In genomic region chr13:93550311-93550710, GRCm38 (mm10) we compare ENCODE assay signal across 18 mouse cellular contexts. TPM values are rescaled to one million over a fixed set of nuclear protein-coding genes. Genes with fewer than 3 reads are reported as not detected.
DNase-seq lines count a peak whose midpoint lies in the region; ATAC-seq and TF ChIP-seq lines count a peak whose summit lies in the region.
"Had no signal": no experiment of that assay in that cellular context is flagged by ENCODE, and none has a peak within 500 bp of the region (broad histone marks: within the 10 kb centered on the region; RNA-seq: fewer than 3 reads in every experiment).

No protein-coding gene starts in this region.

- H3K9ac ChIP-seq in heart, embryonic 11.5 days (ENCODE audit: low read depth, low read length), result no peak overlapping the region
- H3K9ac ChIP-seq: forebrain, embryonic 15.5 days; hindbrain, embryonic 15.5 days; liver, postnatal 0 days; midbrain, embryonic 15.5 days had no signal

- no peak for TF ChIP-seq CTCF in brain, embryonic 14.5 days (IDR thresholded peaks at IDR 0.05; ENCODE audit: borderline replicate concordance, extremely low read depth, insufficient read depth, insufficient read length)

- H3K27ac ChIP-seq in heart, embryonic 11.5 days (ENCODE audit: low read depth, low read length), result no peak overlapping the region
- H3K27ac ChIP-seq: forebrain, embryonic 15.5 days; heart, adult 2 months; hindbrain, embryonic 15.5 days; left cerebral cortex, adult 2 months; midbrain, embryonic 15.5 days had no signal

- no peaks in the 10 kb centered on the region for H3K27me3 ChIP-seq in heart, embryonic 11.5 days (ENCODE audit: control insufficient read depth, insufficient read depth, low read length)
- H3K27me3 ChIP-seq: forebrain, embryonic 15.5 days; hindbrain, embryonic 15.5 days; midbrain, embryonic 15.5 days had no signal

- H3K9me3 ChIP-seq in heart, embryonic 11.5 days (replicated peaks; ENCODE audit: control insufficient read depth, low read length), result no peaks in the 10 kb centered on the region
- H3K9me3 ChIP-seq: forebrain, embryonic 15.5 days; hindbrain, embryonic 15.5 days; midbrain, embryonic 15.5 days had no signal

- H3K4me2 ChIP-seq in heart, embryonic 11.5 days, result no peak overlapping the region
- H3K4me2 ChIP-seq: forebrain, embryonic 15.5 days; hindbrain, embryonic 15.5 days; midbrain, embryonic 15.5 days had no signal

- no peak for TF ChIP-seq POLR2A in brain, embryonic 14.5 days (IDR thresholded peaks at IDR 0.05; ENCODE audit: borderline replicate concordance, extremely low read depth, insufficient read depth, insufficient read length, poor library complexity, severe bottlenecking)

- WGBS in heart, embryonic 11.5 days (ENCODE audit: insufficient replicate concordance), result 61% methylated on average over 7 of the region's 7 CpGs

- H3K4me1 ChIP-seq in heart, embryonic 11.5 days (ENCODE audit: control insufficient read depth, insufficient read depth, low read length), result no peaks in the 10 kb centered on the region
- H3K4me1 ChIP-seq: forebrain, embryonic 15.5 days; hindbrain, embryonic 15.5 days; midbrain, embryonic 15.5 days had no signal

- H3K4me3 ChIP-seq in heart, embryonic 11.5 days (ENCODE audit: low read depth, low read length), result no peak overlapping the region
- H3K4me3 ChIP-seq: forebrain, embryonic 15.5 days; heart, adult 2 months; hindbrain, embryonic 15.5 days; left cerebral cortex, adult 2 months; midbrain, embryonic 15.5 days had no signal

- intact Hi-C loops in heart, postnatal 10 days (cut with DNase I), result no loop called here

- ATAC-seq in heart, embryonic 11.5 days (replicated peaks; ENCODE audit: insufficient number of reproducible peaks, low FRiP score, low TSS enrichment), result no peak
- ATAC-seq: forebrain, embryonic 15.5 days; liver, postnatal 0 days; midbrain, embryonic 15.5 days had no signal

- peak; percentile 26 to 27 for DNase-seq in heart, postnatal 10 days
- DNase-seq in brain, embryonic 14.5 days (ENCODE audit: low read depth), result peak; percentile 9
- DNase-seq in cerebellum, adult 9-10 months, result peak; percentile 34
- peak; percentile 37 for DNase-seq in gastrocnemius, postnatal 25 days
- DNase-seq in urinary bladder, postnatal 10 days (ENCODE audit: low spot score), result no peak
- no peak for DNase-seq in Muller cell, postnatal 12 days (ENCODE audit: inconsistent ontology term)
- DNase-seq: kidney, adult 2 months; kidney, postnatal 4 days; liver, postnatal 0 days; lung, postnatal 4 days; retina, postnatal 1 day; thymus, postnatal 4 days had no signal

- H3K36me3 ChIP-seq in heart, embryonic 11.5 days (ENCODE audit: control insufficient read depth, insufficient read depth, low read length), result no peaks in the 10 kb centered on the region
- H3K36me3 ChIP-seq: forebrain, embryonic 15.5 days; hindbrain, embryonic 15.5 days; midbrain, embryonic 15.5 days had no signal

RNA-seq across cellular contexts. Expression of gene Jmy, which starts 50.7 kb away (rescaled TPM):
- 10 to 100 TPM; 41.9 to 43.9 TPM for total RNA-seq in heart, postnatal 10 days (2021)
- 3.3 and 5.8 TPM in 2 replicates for polyA plus RNA-seq in heart, embryonic 11.5 days (2014; fragmentation: Nextera tagmentation; extraction: Ambion mirVana)
- polyA plus RNA-seq in brain, embryonic 14.5 days (2012; rRNA removed), result 10.2 and 12.3 TPM in 2 replicates
- 10 to 100 TPM; 20.7 to 26.9 TPM for total RNA-seq in gastrocnemius, postnatal 25 days (2021)

Comparison
In these comparisons a context has a peak if more than half of its experiments do, and no peak if none do; other contexts are left out.
1. DNase-seq: peak in heart, postnatal 10 days (2 of 2), brain, embryonic 14.5 days (single experiment), cerebellum, adult 9-10 months (single experiment) and gastrocnemius, postnatal 25 days (single experiment); none in urinary bladder, postnatal 10 days (single experiment) and Muller cell, postnatal 12 days (single experiment).